ENCODE assay signal across 27 mouse cellular contexts in the genomic region with DNA sequence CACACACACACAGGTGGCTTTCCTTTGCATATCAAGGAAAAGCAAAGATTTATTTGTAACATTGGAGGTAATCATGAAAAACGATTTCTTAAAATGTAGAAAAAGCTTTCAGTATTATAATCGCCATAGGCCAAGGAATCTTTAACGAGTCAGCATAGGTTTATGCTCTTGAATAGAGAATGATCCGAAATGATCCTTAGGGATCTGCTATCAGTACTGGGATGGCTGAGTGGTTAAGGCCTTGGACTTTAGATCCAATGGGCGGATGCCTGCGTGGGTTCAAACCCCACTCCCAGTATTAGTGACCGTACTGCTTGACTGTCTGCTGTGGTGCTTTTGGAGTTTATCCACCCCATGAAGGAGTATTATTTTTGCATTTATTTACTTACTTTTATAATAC. TPM values are rescaled to one million over a fixed set of nuclear protein-coding genes. Genes with fewer than 3 reads are reported as not detected.
"Had no signal": no experiment of that assay in that cellular context is flagged by ENCODE, and none has a peak within 500 bp of the region (broad histone marks: within the 10 kb centered on the region; RNA-seq: fewer than 3 reads in every experiment).

No protein-coding gene starts in this region.

- H3K9me3 ChIP-seq: kidney, embryonic 15.5 days; limb, embryonic 12.5 days; limb, embryonic 15.5 days; midbrain, embryonic 10.5 days; midbrain, embryonic 13.5 days; stomach, embryonic 15.5 days had no signal

- H3K27ac ChIP-seq: kidney, embryonic 15.5 days; limb, embryonic 12.5 days; limb, embryonic 15.5 days; liver, embryonic 14.5 days; macrophage; midbrain, embryonic 10.5 days; midbrain, embryonic 13.5 days; stomach, embryonic 15.5 days had no signal

- DNase-seq: kidney, adult 8-10 months; kidney, postnatal 10 days; kidney, postnatal 36 days; left cerebral cortex, postnatal 4 days; liver, postnatal 0 days; lung, embryonic 14.5 days; retina, postnatal 1 day; right cerebral cortex, postnatal 25 days; spleen, adult 18-20 months; thymus, postnatal 36 days had no signal

- H3K4me2 ChIP-seq: kidney, embryonic 15.5 days; limb, embryonic 12.5 days; limb, embryonic 15.5 days; liver, embryonic 11.5 days; lung, embryonic 14.5 days; midbrain, embryonic 13.5 days; stomach, embryonic 15.5 days had no signal

- H3K4me3 ChIP-seq: kidney, embryonic 15.5 days; limb, embryonic 12.5 days; limb, embryonic 15.5 days; midbrain, embryonic 10.5 days; midbrain, embryonic 13.5 days; myocyte; stomach, embryonic 15.5 days had no signal

- H3K36me3 ChIP-seq: kidney, embryonic 15.5 days; limb, embryonic 12.5 days; limb, embryonic 15.5 days; midbrain, embryonic 10.5 days; midbrain, embryonic 13.5 days; stomach, embryonic 15.5 days had no signal

- H3K9ac ChIP-seq: kidney, embryonic 15.5 days; limb, embryonic 12.5 days; limb, embryonic 15.5 days; liver, embryonic 14.5 days; liver, postnatal 0 days; lung, embryonic 14.5 days; midbrain, embryonic 13.5 days; stomach, embryonic 15.5 days had no signal

- ATAC-seq: liver, postnatal 0 days; lung, postnatal 0 days; midbrain, embryonic 13.5 days; midbrain, embryonic 16.5 days had no signal

- H3K27me3 ChIP-seq: kidney, embryonic 15.5 days; limb, embryonic 12.5 days; limb, embryonic 15.5 days; midbrain, embryonic 13.5 days; stomach, embryonic 15.5 days had no signal

RNA-seq across cellular contexts. Expression of a gene that starts 8.3 kb away (rescaled TPM):
- polyA plus RNA-seq: macrophage; neural tube, embryonic 14.5 days; urinary bladder, adult 2 months had no signal

RNA-seq across cellular contexts. Expression of a gene that starts 8.6 kb away (rescaled TPM):
- total RNA-seq: layer of hippocampus, adult 18-20 months had no signal
- polyA plus RNA-seq: macrophage; midbrain, embryonic 13.5 days; midbrain, embryonic 16.5 days; neural tube, embryonic 14.5 days; urinary bladder, adult 2 months had no signal

RNA-seq across cellular contexts. Expression of a gene that starts 12.4 kb away (rescaled TPM):
- total RNA-seq: monocyte, adult 5-6 weeks had no signal
- polyA plus RNA-seq: macrophage had no signal

RNA-seq across cellular contexts. Expression of a gene that starts 14.7 kb away (rescaled TPM):
- total RNA-seq: left cerebral cortex, postnatal 14 days; left cerebral cortex, postnatal 4 days had no signal
- polyA plus RNA-seq: limb, embryonic 12.5 days; limb, embryonic 15.5 days; liver, postnatal 0 days; lung, postnatal 0 days; macrophage; midbrain, embryonic 13.5 days; midbrain, embryonic 16.5 days; myocyte; neural tube, embryonic 14.5 days; urinary bladder, adult 2 months had no signal
